In genomic region chr2:146290366-146290765, GRCm38 (mm10) we compare ENCODE assay signal across 15 mouse cellular contexts.
DNase-seq lines count a peak whose midpoint lies in the region; ATAC-seq and TF ChIP-seq lines count a peak whose summit lies in the region.
"Had no signal": no experiment of that assay in that cellular context is flagged by ENCODE, and none has a peak within 500 bp of the region (broad histone marks: within the 10 kb centered on the region; RNA-seq: fewer than 3 reads in every experiment).

No protein-coding gene starts in this region.

- peaks cover 47% of the 10 kb centered on the region for H3K4me1 ChIP-seq in forebrain, embryonic 10.5 days
- H3K4me1 ChIP-seq in forebrain, embryonic 13.5 days = peaks cover 66% of the 10 kb centered on the region
- H3K4me1 ChIP-seq in hindbrain, embryonic 15.5 days (replicated peaks) = peaks cover 22% of the 10 kb centered on the region
- H3K4me1 ChIP-seq in midbrain, postnatal 0 days (ENCODE audit: insufficient read depth, low read length) = peaks cover 4% of the 10 kb centered on the region; the same call in 1 of the 2 replicates
- H3K4me1 ChIP-seq: intestine, embryonic 15.5 days had no signal

- H3K9ac ChIP-seq in forebrain, embryonic 13.5 days = no peak overlapping the region; the same call in 1 of the 2 replicates
- H3K9ac ChIP-seq in hindbrain, embryonic 15.5 days = no peak overlapping the region
- H3K9ac ChIP-seq in midbrain, postnatal 0 days (replicated peaks; ENCODE audit: low read length, poor library complexity, severe bottlenecking) = no peak overlapping the region
- H3K9ac ChIP-seq: intestine, embryonic 15.5 days; lung, embryonic 14.5 days had no signal

- no peaks in the 10 kb centered on the region for H3K36me3 ChIP-seq in forebrain, embryonic 10.5 days (replicated peaks)
- no peaks in the 10 kb centered on the region for H3K36me3 ChIP-seq in forebrain, embryonic 13.5 days (ENCODE audit: poor library complexity, severe bottlenecking)
- no peaks in the 10 kb centered on the region for H3K36me3 ChIP-seq in hindbrain, embryonic 15.5 days
- H3K36me3 ChIP-seq in midbrain, postnatal 0 days (ENCODE audit: insufficient read depth, low read length) = no peaks in the 10 kb centered on the region
- H3K36me3 ChIP-seq: heart, embryonic 10.5 days; intestine, embryonic 15.5 days had no signal

- H3K4me3 ChIP-seq in forebrain, embryonic 10.5 days = no peak overlapping the region
- no peak overlapping the region for H3K4me3 ChIP-seq in forebrain, embryonic 13.5 days
- H3K4me3 ChIP-seq in hindbrain, embryonic 15.5 days = no peak overlapping the region
- no peak overlapping the region for H3K4me3 ChIP-seq in midbrain, postnatal 0 days (ENCODE audit: low read depth, low read length)
- H3K4me3 ChIP-seq: heart, embryonic 10.5 days; intestine, embryonic 15.5 days had no signal

- ATAC-seq in forebrain, embryonic 13.5 days = peak; percentile 33; the same call in 1 of the 2 replicates
- no peak for ATAC-seq in hindbrain, embryonic 15.5 days (ENCODE audit: low FRiP score, low read depth)
- ATAC-seq in midbrain, postnatal 0 days (ENCODE audit: low FRiP score) = no peak
- ATAC-seq: CD4-positive, CD25-positive, alpha-beta regulatory T cell, adult 4 months had no signal

- no peaks in the 10 kb centered on the region for H3K9me3 ChIP-seq in forebrain, embryonic 10.5 days
- no peaks in the 10 kb centered on the region for H3K9me3 ChIP-seq in forebrain, embryonic 13.5 days (replicated peaks)
- no peaks in the 10 kb centered on the region for H3K9me3 ChIP-seq in hindbrain, embryonic 15.5 days
- H3K9me3 ChIP-seq in midbrain, postnatal 0 days (ENCODE audit: low read length) = no peaks in the 10 kb centered on the region
- H3K9me3 ChIP-seq: heart, embryonic 10.5 days; intestine, embryonic 15.5 days had no signal

- TF ChIP-seq CTCF in midbrain, postnatal 0 days (IDR thresholded peaks at IDR 0.05) = no peak

- 95% methylated on average over 6 of the region's 6 CpGs for WGBS in forebrain, embryonic 10.5 days
- 74% methylated on average over 6 of the region's 6 CpGs for WGBS in forebrain, embryonic 13.5 days
- WGBS in hindbrain, embryonic 15.5 days = 73% methylated on average over 6 of the region's 6 CpGs
- WGBS in midbrain, postnatal 0 days = 50% methylated on average over 6 of the region's 6 CpGs

- H3K27me3 ChIP-seq in forebrain, embryonic 10.5 days (ENCODE audit: poor library complexity, severe bottlenecking) = no peaks in the 10 kb centered on the region
- no peaks in the 10 kb centered on the region for H3K27me3 ChIP-seq in forebrain, embryonic 13.5 days
- no peaks in the 10 kb centered on the region for H3K27me3 ChIP-seq in hindbrain, embryonic 15.5 days
- no peaks in the 10 kb centered on the region for H3K27me3 ChIP-seq in midbrain, postnatal 0 days (ENCODE audit: insufficient read depth, low read length)
- H3K27me3 ChIP-seq: intestine, embryonic 15.5 days had no signal

- DNase-seq in forebrain, embryonic 10.5 days (ENCODE audit: extremely low spot score, low spot score) = no peak
- no peak for DNase-seq in midbrain, postnatal 0 days (ENCODE audit: low spot score)
- no peak for DNase-seq in embryo, embryonic 10 days (ENCODE audit: low spot score)
- no peak for DNase-seq in right cerebral cortex, postnatal 4 days
- no peak for DNase-seq in kidney, adult 8-10 months
- DNase-seq: adrenal gland, postnatal 25 days; gastrocnemius, postnatal 25 days; heart, postnatal 14 days; lung, embryonic 14.5 days had no signal

- no peak overlapping the region for H3K4me2 ChIP-seq in forebrain, embryonic 13.5 days
- no peak overlapping the region for H3K4me2 ChIP-seq in hindbrain, embryonic 15.5 days
- no peak overlapping the region for H3K4me2 ChIP-seq in midbrain, postnatal 0 days (ENCODE audit: low read depth, low read length, poor library complexity, severe bottlenecking)
- H3K4me2 ChIP-seq: intestine, embryonic 15.5 days; lung, embryonic 14.5 days had no signal

- peak overlapping the region; percentile 83; the same call in 1 of the 2 replicates for H3K27ac ChIP-seq in forebrain, embryonic 10.5 days
- peak overlapping the region; percentile 85 for H3K27ac ChIP-seq in forebrain, embryonic 13.5 days
- H3K27ac ChIP-seq in hindbrain, embryonic 15.5 days (replicated peaks) = peak overlapping the region; percentile 71
- peak overlapping the region; percentile 26; the same call in 1 of the 2 replicates for H3K27ac ChIP-seq in midbrain, postnatal 0 days (ENCODE audit: low read depth, low read length)
- H3K27ac ChIP-seq: heart, embryonic 10.5 days; intestine, embryonic 15.5 days; kidney, postnatal 0 days had no signal

Comparison
In these comparisons a context has a peak if more than half of its experiments do, and no peak if none do; other contexts are left out.
1. H3K27ac ChIP-seq: peak in every context shown above with its lines; median percentile 85 in forebrain, embryonic 13.5 days; 83 in forebrain, embryonic 10.5 days; 71 in hindbrain, embryonic 15.5 days; 26 in midbrain, postnatal 0 days.